Mouse (Mus musculus) T-helper 17 cell (primary cell): ENCODE results near the gene Tbc1d13.
"Not testable (repeated sequence)": the region's sequence is repeated elsewhere in the genome, so short reads cannot be mapped to it uniquely, and the experiment has no call there.

Experiments
- in situ Hi-C, 2 experiments: fragments of 300-600 bp; cut with MboI, MseI; formaldehyde crosslinking; loops; 1 replicate in 1 of 2; 2 replicates in 1 of 2; pipeline ENCODE4 v1.15.1; 2025; ENCODE audit warnings: high pct_unique_total_duplicates in 2 of 2

Gene Tbc1d13

GRCm38 (mm10) chr2:30175897-30176296, 42.4 kb downstream of the Tbc1d13 start:
- in situ Hi-C loops: no loop called here

GRCm38 (mm10) chr2:30176561-30176960, 43.0 kb downstream of the Tbc1d13 start:
- in situ Hi-C loops: no loop called here

- in situ Hi-C loops: no loop called here
Measured at GRCm38 (mm10) chr2:30177700-30178675, 44.4 kb downstream of the Tbc1d13 start, which contains the start of gene Spout1. TSS of gene Spout1 (minus strand) at chr2:30178459.

GRCm38 (mm10) chr2:30178711-30179110, 45.2 kb downstream of the Tbc1d13 start:
- in situ Hi-C loops: not testable (repeated sequence)

GRCm38 (mm10) chr2:30182424-30182823, 48.9 kb downstream of the Tbc1d13 start:
- in situ Hi-C loops: no loop called here

- in situ Hi-C loops: no loop called here
Measured at GRCm38 (mm10) chr2:30183721-30184120, 50.2 kb downstream of the Tbc1d13 start.

GRCm38 (mm10) chr2:30185276-30185675, 51.7 kb downstream of the Tbc1d13 start:
- in situ Hi-C loops: loop anchor here in 1 of 2 experiments (5.0 kb wide), 1 partner anchor 97 kb away; the partner anchor contains the start of gene Gm28038

- in situ Hi-C loops: loop anchor here in 1 of 2 experiments (5.0 kb wide), 1 partner anchor 97 kb away; the partner anchor contains the start of gene Gm28038
Measured at GRCm38 (mm10) chr2:30185681-30186080, 52.1 kb downstream of the Tbc1d13 start.

- in situ Hi-C loops: loop anchor here in 1 of 2 experiments (5.0 kb wide), 1 partner anchor 55 kb away; no protein-coding TSS in a partner anchor
Measured at GRCm38 (mm10) chr2:30191790-30192580, 58.4 kb downstream of the Tbc1d13 start.

GRCm38 (mm10) chr2:30194656-30195055, 61.1 kb downstream of the Tbc1d13 start:
- in situ Hi-C loops: loop anchor here in 1 of 2 experiments (5.0 kb wide), 1 partner anchor 53 kb away; no protein-coding TSS in a partner anchor

GRCm38 (mm10) chr2:30198021-30198420, 64.5 kb downstream of the Tbc1d13 start:
- in situ Hi-C loops: no loop called here

GRCm38 (mm10) chr2:30199984-30200383, 66.4 kb downstream of the Tbc1d13 start:
- in situ Hi-C loops: no loop called here

- in situ Hi-C loops: no loop called here
Measured at GRCm38 (mm10) chr2:30200388-30200925, 66.9 kb downstream of the Tbc1d13 start.
